In the genomic region with DNA sequence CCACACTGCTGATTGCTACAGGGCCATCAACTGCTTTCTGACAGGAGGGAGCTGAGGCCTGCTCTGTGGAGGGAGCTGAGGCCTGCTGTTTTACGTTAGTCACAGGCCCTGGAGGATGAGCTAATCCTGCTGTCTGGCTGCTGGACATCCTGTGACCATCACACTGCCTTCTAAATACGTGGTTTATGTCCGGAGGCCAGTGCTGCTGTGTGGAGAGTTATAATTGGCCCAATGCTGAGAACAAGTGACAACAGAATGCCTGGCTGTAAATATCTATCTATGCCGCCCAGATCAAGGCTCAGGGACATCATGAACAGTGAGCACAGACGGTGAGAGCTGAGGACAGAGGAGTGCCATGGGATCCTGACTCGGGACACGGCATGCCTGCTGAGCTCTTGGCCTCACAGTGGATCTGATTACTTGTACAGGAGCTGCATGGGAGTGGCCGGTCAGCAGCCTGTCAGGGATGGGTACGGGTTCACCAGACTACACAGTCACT, we compare ENCODE assay signal across 10 mouse cellular contexts. TPM values are rescaled to one million over a fixed set of nuclear protein-coding genes. Genes with fewer than 3 reads are reported as not detected.
A peak's percentile ranks its signal among the peaks of the same experiment; 100 is the strongest.
DNase-seq lines count a peak whose midpoint lies in the region; ATAC-seq lines count a peak whose summit lies in the region.
"Had no signal": no experiment of that assay in that cellular context is flagged by ENCODE, and none has a peak within 500 bp of the region (broad histone marks: within the 10 kb centered on the region; RNA-seq: fewer than 3 reads in every experiment).

No protein-coding gene starts in this region.

- H3K4me1 ChIP-seq in megakaryocyte, embryonic 14.5 days, result peaks cover 48% of the 10 kb centered on the region
- H3K4me1 ChIP-seq: lung, embryonic 15.5 days had no signal

- peaks cover 61% of the 10 kb centered on the region for H3K36me3 ChIP-seq in megakaryocyte, embryonic 14.5 days (replicated peaks; ENCODE audit: low read length)

- peak; percentile 54 for DNase-seq in adrenal gland, postnatal 14 days
- DNase-seq in adrenal gland, postnatal 25 days, result no peak
- DNase-seq in skeletal muscle tissue, adult 2 months (ENCODE audit: low read depth, low spot score), result peak; percentile 13
- DNase-seq in urinary bladder, postnatal 14 days (ENCODE audit: low spot score), result no peak
- DNase-seq in T-cell, adult 2 months (ENCODE audit: low spot score), result no peak
- DNase-seq: kidney, adult 18-20 months had no signal

- H3K9me3 ChIP-seq in megakaryocyte, embryonic 14.5 days, result no peaks in the 10 kb centered on the region
- H3K9me3 ChIP-seq: lung, embryonic 15.5 days had no signal

- peak overlapping the region; percentile 64 for H3K4me3 ChIP-seq in megakaryocyte, embryonic 14.5 days (replicated peaks)
- H3K4me3 ChIP-seq: lung, embryonic 15.5 days had no signal

- no peaks in the 10 kb centered on the region for H3K27me3 ChIP-seq in megakaryocyte, embryonic 14.5 days (replicated peaks)
- H3K27me3 ChIP-seq: lung, embryonic 15.5 days had no signal

- ATAC-seq in megakaryocyte, adult 5-6 weeks (ENCODE audit: poor library complexity, severe bottlenecking), result no peak
- ATAC-seq in erythroblast, adult 5-6 weeks (replicated peaks; ENCODE audit: low FRiP score, poor library complexity, severe bottlenecking), result 0 out of 2 replicates have a peak, but pooled peaks have one; percentile 32

RNA-seq across cellular contexts. Expression of a gene that starts 34.4 kb away (rescaled TPM):
- 91.0 and 96.9 TPM in 2 replicates for total RNA-seq in adrenal gland, postnatal 14 days (2021)
- 99.4 and 105 TPM in 2 replicates for total RNA-seq in adrenal gland, postnatal 25 days (2021)
- 15.3 and 16.7 TPM in 2 replicates for polyA plus RNA-seq in megakaryocyte, embryonic 14.5 days (2012; ENCODE audit: insufficient read depth, low replicate concordance)
- 10.5 and 14.8 TPM in 2 replicates for total RNA-seq in megakaryocyte, adult 5-6 weeks (2015)
- total RNA-seq in megakaryocyte, adult 5-6 weeks (2017), result 7.4 and 11.0 TPM in 2 replicates
- 2.5 and 3.3 TPM in 2 replicates for total RNA-seq in erythroblast, adult 5-6 weeks (2015; ENCODE audit: low replicate concordance)
- 2.4 and 4.9 TPM in 2 replicates for total RNA-seq in erythroblast, adult 5-6 weeks (2017; ENCODE audit: low replicate concordance)

RNA-seq across cellular contexts. Expression of a gene that starts 34.7 kb away (rescaled TPM):
- 18.6 and 20.8 TPM in 2 replicates for total RNA-seq in adrenal gland, postnatal 14 days (2021)
- 14.7 and 17.7 TPM in 2 replicates for total RNA-seq in adrenal gland, postnatal 25 days (2021)
- 2.2 and 3.2 TPM in 2 replicates for polyA plus RNA-seq in megakaryocyte, embryonic 14.5 days (2012; ENCODE audit: insufficient read depth, low replicate concordance)
- 3.7 and 4.6 TPM in 2 replicates for total RNA-seq in megakaryocyte, adult 5-6 weeks (2015)
- total RNA-seq in megakaryocyte, adult 5-6 weeks (2017), result 3.2 and 3.3 TPM in 2 replicates
- 1.7 and 1.9 TPM in 2 replicates for total RNA-seq in erythroblast, adult 5-6 weeks (2015; ENCODE audit: low replicate concordance)
- total RNA-seq in erythroblast, adult 5-6 weeks (2017; ENCODE audit: low replicate concordance), result 2.0 and 5.6 TPM in 2 replicates

RNA-seq across cellular contexts. Expression of a gene that starts 59.6 kb away (rescaled TPM):
- total RNA-seq in adrenal gland, postnatal 14 days (2021), result 17.5 and 22.0 TPM in 2 replicates
- total RNA-seq in adrenal gland, postnatal 25 days (2021), result 16.3 and 18.1 TPM in 2 replicates
- polyA plus RNA-seq in megakaryocyte, embryonic 14.5 days (2012; ENCODE audit: insufficient read depth, low replicate concordance), result 15.6 and 22.6 TPM in 2 replicates
- total RNA-seq in megakaryocyte, adult 5-6 weeks (2015), result 3.8 and 6.9 TPM in 2 replicates
- 2.8 and 3.3 TPM in 2 replicates for total RNA-seq in megakaryocyte, adult 5-6 weeks (2017)
- total RNA-seq in erythroblast, adult 5-6 weeks (2015; ENCODE audit: low replicate concordance), result 8.3 and 8.6 TPM in 2 replicates
- total RNA-seq in erythroblast, adult 5-6 weeks (2017; ENCODE audit: low replicate concordance), result 13.4 and 20.5 TPM in 2 replicates

Comparison
In these comparisons a context has a peak if more than half of its experiments do, and no peak if none do; other contexts are left out.
1. DNase-seq: peak in adrenal gland, postnatal 14 days (single experiment) and skeletal muscle tissue, adult 2 months (single experiment); none in adrenal gland, postnatal 25 days (single experiment), urinary bladder, postnatal 14 days (single experiment) and T-cell, adult 2 months (single experiment).